Mouse (Mus musculus) hindbrain, postnatal 0 days (tissue): Measurements from ENCODE around the gene Ggt6. TPM values are rescaled to one million over a fixed set of nuclear protein-coding genes. Genes with fewer than 3 reads are reported as not detected.
A peak's percentile ranks its signal among the peaks of the same experiment; 100 is the strongest.

ENCODE experiments used
- ATAC-seq: fragments of 200-750 bp; cut with Nextera tagmentation; 2 replicates; pipeline ENCODE4 v1.8.0; 2017; ENCODE audit warnings: mild to moderate bottlenecking, moderate TSS enrichment, moderate library complexity
- DNase-seq: peaks from one replicate; pipeline ENCODE4 v3.0.0-alpha.2; 2015; ENCODE audit warnings: low spot score
- H3K27ac ChIP-seq: fragments of 300-500 bp; sonication (generic); 2 replicates; pipeline ENCODE4 v1.5.1; 2014; ENCODE audit warnings: mild to moderate bottlenecking
- H3K27me3 ChIP-seq: fragments of 300-500 bp; sonication (generic); 2 replicates; pipeline ENCODE4 v1.6.1; 2014; ENCODE audit warnings: low read length, mixed read lengths; ENCODE audit not compliant: insufficient read depth
- H3K36me3 ChIP-seq: fragments of 300-500 bp; sonication (generic); 2 replicates; pipeline ENCODE4 v1.6.1; 2014; ENCODE audit warnings: low read length, mixed read lengths; ENCODE audit not compliant: insufficient read depth
- H3K4me1 ChIP-seq: fragments of 300-500 bp; sonication (generic); 2 replicates; pipeline ENCODE4 v1.6.1; 2014; ENCODE audit warnings: antibody characterized with exemption, low read length, mixed read lengths; ENCODE audit not compliant: insufficient read depth
- H3K4me2 ChIP-seq: fragments of 300-500 bp; sonication (generic); 2 replicates; pipeline ENCODE4 v1.6.1; 2014; ENCODE audit warnings: low read depth, mild to moderate bottlenecking, low read length, moderate library complexity, mixed read lengths
- H3K4me3 ChIP-seq: fragments of 300-500 bp; sonication (generic); 2 replicates; pipeline ENCODE4 v1.5.1; 2014; ENCODE audit warnings: low read length
- H3K9ac ChIP-seq: fragments of 300-500 bp; sonication (generic); replicated peaks from 2 replicates; pipeline ENCODE4 v1.6.1; 2014; ENCODE audit warnings: mild to moderate bottlenecking, low read length, moderate library complexity, mixed read lengths
- H3K9me3 ChIP-seq: fragments of 300-500 bp; sonication (generic); 2 replicates; pipeline ENCODE4 v1.6.1; 2016; ENCODE audit warnings: low read length, mixed read lengths
- CTCF ChIP-seq: IDR thresholded peaks from 2 replicates; pipeline ENCODE4 v1.5.1; 2016; ENCODE audit warnings: antibody characterized with exemption, control low read depth, low read depth
- WGBS: fragments of 180-500 bp; shearing (Covaris S2); extraction: QIAGEN DNeasy Blood & Tissue Kit; methylation state at CpG from one replicate; pipeline ENCODE4 v1.1.7; 2014; 5-methylcytosine and 5-hydroxymethylcytosine counted together
- microRNA-seq, 2 experiments: library from miRNA; unstranded; fragments of <30 nt; microRNA quantifications; one replicate each; pipeline ENCODE4; 2016
- polyA plus RNA-seq: library from polyadenylated mRNA; unstranded; fragments of >200 nt; fragmentation: Nextera tagmentation; extraction: Ambion mirVana; gene quantifications from 2 replicates; pipeline ENCODE4 v1.2.1, GENCODE M21; 2015
- total RNA-seq: library from RNA; depleted of rRNA; stranded (reverse); fragments of >200 nt; gene quantifications from 2 replicates; pipeline ENCODE4 v1.2.3, GENCODE M21; 2014; rRNA removed

Gene Ggt6
- total and polyA plus RNA-seq, 2 experiments from 2014 or later: not detected

GRCm38 (mm10) chr11:72487171-72487570 lies 51.8 kb downstream of the Ggt6 start:
- no peak overlapping the region for H3K27ac ChIP-seq
- no peaks in the 10 kb centered on the region for H3K36me3 ChIP-seq
- TF ChIP-seq CTCF: no peak
- ATAC-seq: no peak
- H3K9me3 ChIP-seq: no peaks in the 10 kb centered on the region
- H3K27me3 ChIP-seq: no peaks in the 10 kb centered on the region
- 52% methylated on average over 5 of the region's 5 CpGs for WGBS
- peaks cover 19% of the 10 kb centered on the region for H3K4me1 ChIP-seq
- DNase-seq: no peak
- H3K9ac ChIP-seq: no peak overlapping the region
- H3K4me3 ChIP-seq: 0 out of 2 replicates have a peak overlapping the region, but pooled peaks have one; percentile 73
- peak overlapping the region; percentile 77 for H3K4me2 ChIP-seq

- Histone ChIP-seq H3K4me1 (peaks cover 19% of the 10 kb centered on the region), H3K9me3 (no peaks in the 10 kb centered on the region), H3K36me3 (no peaks in the 10 kb centered on the region), H3K9ac (peak overlapping the region; percentile 85; the same call in 1 of the 2 replicates), H3K27ac (no peak overlapping the region), H3K27me3 (no peaks in the 10 kb centered on the region), H3K4me2 (peak overlapping the region; percentile 77), H3K4me3 (peak overlapping the region; percentile 73)
- ATAC-seq (no peak), DNase-seq (no peak)
- WGBS: 83% methylated on average over 2 of the region's 2 CpGs
- TF ChIP-seq CTCF: no peak
These were observed 52.4 kb downstream of the Ggt6 start for GRCm38 (mm10) chr11:72487739-72488138.

Small RNA genes within 50 kb of the gene (microRNA-seq; reads per million reads assigned to microRNA genes)
- 0 reads per million in 2 experiments for gene Mir6338

Other genes with a start within 250 kb of the Ggt6 start
- gene Gm43951, start 228.7 kb upstream of the Ggt6 start, total RNA-seq: 1.7 and 1.8 TPM in 2 replicates
- 1.2 and 1.4 TPM in 2 replicates for gene Gm43951, start 228.7 kb upstream of the Ggt6 start, polyA plus RNA-seq
- 12.0 and 14.4 TPM in 2 replicates for gene 4933427D14Rik, start 228.1 kb upstream of the Ggt6 start, total RNA-seq
- gene 4933427D14Rik, start 228.1 kb upstream of the Ggt6 start, polyA plus RNA-seq: 17.0 and 17.2 TPM in 2 replicates
- 46.6 and 51.2 TPM in 2 replicates for gene Txndc17, start 228.0 kb upstream of the Ggt6 start, total RNA-seq
- 161 and 162 TPM in 2 replicates for gene Txndc17, start 228.0 kb upstream of the Ggt6 start, polyA plus RNA-seq
- 11.0 and 20.3 TPM in 2 replicates for gene Med31, start 219.9 kb upstream of the Ggt6 start, total RNA-seq
- gene Med31, start 219.9 kb upstream of the Ggt6 start, polyA plus RNA-seq: 39.5 and 44.5 TPM in 2 replicates
- 5.7 and 8.1 TPM in 2 replicates for gene Slc13a5, start 168.3 kb upstream of the Ggt6 start, total RNA-seq
- gene Slc13a5, start 168.3 kb upstream of the Ggt6 start, polyA plus RNA-seq: 6.8 and 7.5 TPM in 2 replicates
- gene Xaf1, start 133.9 kb upstream of the Ggt6 start, total RNA-seq: 0.47 and 4.5 TPM in 2 replicates
- gene Xaf1, start 133.9 kb upstream of the Ggt6 start, polyA plus RNA-seq: 5.5 and 10.0 TPM in 2 replicates
- 0.42 TPM in 1 of 2 replicates, not detected in the other for gene Fbxo39, start 121.1 kb upstream of the Ggt6 start, total RNA-seq
- not detected in 2 replicates for gene Fbxo39, start 121.1 kb upstream of the Ggt6 start, polyA plus RNA-seq
- gene Tekt1, start 73.1 kb upstream of the Ggt6 start, total RNA-seq: 2.3 and 5.1 TPM in 2 replicates
- gene Tekt1, start 73.1 kb upstream of the Ggt6 start, polyA plus RNA-seq: 8.3 and 9.0 TPM in 2 replicates
- gene Smtnl2, start 23.8 kb upstream of the Ggt6 start, total RNA-seq: 13.0 and 19.1 TPM in 2 replicates
- 8.7 and 9.7 TPM in 2 replicates for gene Smtnl2, start 23.8 kb upstream of the Ggt6 start, polyA plus RNA-seq
- gene Mybbp1a, start 5.8 kb downstream of the Ggt6 start, total RNA-seq: 28.0 and 36.1 TPM in 2 replicates
- 61.5 and 68.7 TPM in 2 replicates for gene Mybbp1a, start 5.8 kb downstream of the Ggt6 start, polyA plus RNA-seq
- gene Spns2, start 54.4 kb downstream of the Ggt6 start, total RNA-seq: 58.5 and 66.0 TPM in 2 replicates
- 7.0 and 7.2 TPM in 2 replicates for gene Spns2, start 54.4 kb downstream of the Ggt6 start, polyA plus RNA-seq
- 0.10 TPM in 1 of 2 replicates, not detected in the other for gene Spns3, start 115.0 kb downstream of the Ggt6 start, total RNA-seq
- 0.13 and 0.25 TPM in 2 replicates for gene Spns3, start 115.0 kb downstream of the Ggt6 start, polyA plus RNA-seq
- gene Ube2g1, start 171.8 kb downstream of the Ggt6 start, total RNA-seq: 32.0 and 40.1 TPM in 2 replicates
- gene Ube2g1, start 171.8 kb downstream of the Ggt6 start, polyA plus RNA-seq: 65.4 and 68.1 TPM in 2 replicates